In the genomic region with DNA sequence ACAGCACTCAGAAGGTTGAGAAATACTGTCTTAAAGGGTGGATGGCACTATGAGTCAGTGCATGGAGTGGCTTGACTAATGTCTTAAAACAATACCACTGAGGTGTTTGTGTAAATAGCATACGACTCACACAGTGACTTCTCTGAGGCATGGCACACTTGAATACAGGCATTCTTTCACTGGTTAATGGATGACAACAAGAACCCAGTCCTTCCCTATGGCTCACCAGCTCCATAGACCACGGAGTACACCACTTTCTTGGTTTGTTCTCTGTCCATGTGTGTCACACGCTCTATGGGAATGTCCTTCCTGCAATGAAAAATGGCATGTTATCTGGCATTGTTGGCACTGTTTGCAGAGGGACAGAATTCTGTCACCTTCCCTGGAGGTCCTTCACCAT, we compare ENCODE assay signal across 31 mouse cellular contexts. TPM values are rescaled to one million over a fixed set of nuclear protein-coding genes. Genes with fewer than 3 reads are reported as not detected.
DNase-seq lines count a peak whose midpoint lies in the region; ATAC-seq and TF ChIP-seq lines count a peak whose summit lies in the region.
"Had no signal": no experiment of that assay in that cellular context is flagged by ENCODE, and none has a peak within 500 bp of the region (broad histone marks: within the 10 kb centered on the region; RNA-seq: fewer than 3 reads in every experiment).

No protein-coding gene starts in this region.

- no peak overlapping the region for H3K4me3 ChIP-seq in heart, adult 2 months
- H3K4me3 ChIP-seq: embryonic facial prominence, embryonic 10.5 days; embryonic facial prominence, embryonic 13.5 days; erythroblast, embryonic 14.5 days; forebrain, embryonic 12.5 days; forebrain, embryonic 15.5 days; heart, embryonic 10.5 days; heart, embryonic 13.5 days; hindbrain, embryonic 10.5 days; hindbrain, embryonic 13.5 days; intestine, embryonic 15.5 days had no signal

- peak; percentile 15 for DNase-seq in adrenal gland, postnatal 10 days
- DNase-seq in adrenal gland, postnatal 25 days, result no peak
- peak; percentile 6 to 9 for DNase-seq in heart, adult 18-20 months
- DNase-seq in heart, adult 2 months, result no peak
- DNase-seq in 416B (ENCODE audit: low read depth), result peak; percentile 11
- DNase-seq in Patski (ENCODE audit: low read depth, low spot score), result peak; percentile 10
- DNase-seq in thymus, adult 18-20 months, result no peak
- no peak for DNase-seq in lung, postnatal 4 days
- DNase-seq: cerebellum, adult 11-12 months; cerebellum, adult 8-10 months; cerebellum, postnatal 10 days; cerebellum, postnatal 36 days; embryo, embryonic 11 days; gastrocnemius, postnatal 25 days; kidney, adult 11 months; kidney, adult 8-10 months had no signal

- no peaks in the 10 kb centered on the region for H3K27me3 ChIP-seq in heart, adult 2 months (ENCODE audit: control insufficient read depth, insufficient read depth, low read length)
- no peaks in the 10 kb centered on the region for H3K27me3 ChIP-seq in Patski
- H3K27me3 ChIP-seq: CH12.LX; embryonic facial prominence, embryonic 13.5 days; forebrain, embryonic 12.5 days; forebrain, embryonic 15.5 days; heart, embryonic 13.5 days; hindbrain, embryonic 13.5 days; intestine, embryonic 15.5 days had no signal

- H3K27ac ChIP-seq in heart, adult 2 months, result no peak overlapping the region
- H3K27ac ChIP-seq: embryonic facial prominence, embryonic 10.5 days; embryonic facial prominence, embryonic 13.5 days; forebrain, embryonic 12.5 days; forebrain, embryonic 15.5 days; heart, embryonic 10.5 days; heart, embryonic 13.5 days; hindbrain, embryonic 10.5 days; hindbrain, embryonic 13.5 days; intestine, embryonic 15.5 days had no signal

- H3K9ac ChIP-seq in heart, adult 2 months (ENCODE audit: low read depth, low read length), result no peak overlapping the region
- H3K9ac ChIP-seq: embryonic facial prominence, embryonic 13.5 days; forebrain, embryonic 12.5 days; forebrain, embryonic 15.5 days; heart, embryonic 13.5 days; hindbrain, embryonic 13.5 days; intestine, embryonic 15.5 days had no signal

- H3K36me3 ChIP-seq in heart, adult 2 months (ENCODE audit: control insufficient read depth, insufficient read depth, low read length), result no peaks in the 10 kb centered on the region
- H3K36me3 ChIP-seq: embryonic facial prominence, embryonic 10.5 days; embryonic facial prominence, embryonic 13.5 days; forebrain, embryonic 12.5 days; forebrain, embryonic 15.5 days; G1E; heart, embryonic 10.5 days; heart, embryonic 13.5 days; hindbrain, embryonic 10.5 days; hindbrain, embryonic 13.5 days; intestine, embryonic 15.5 days had no signal

- POLR2A ChIA-PET in Patski (lab: Charles Lee), result no interaction called here

- peaks cover 2% of the 10 kb centered on the region; the same call in 1 of the 2 replicates for H3K4me1 ChIP-seq in heart, adult 2 months (ENCODE audit: control insufficient read depth, insufficient read depth, low read length)
- H3K4me1 ChIP-seq: embryonic facial prominence, embryonic 10.5 days; embryonic facial prominence, embryonic 13.5 days; forebrain, embryonic 15.5 days; heart, embryonic 10.5 days; heart, embryonic 13.5 days; hindbrain, embryonic 10.5 days; intestine, embryonic 15.5 days had no signal

- no peak for TF ChIP-seq CTCF in heart, adult 2 months (IDR thresholded peaks at IDR 0.05)
- TF ChIP-seq CTCF in Patski (IDR thresholded peaks at IDR 0.05), result no peak

- TF ChIP-seq POLR2A in heart, adult 2 months (IDR thresholded peaks at IDR 0.05; ENCODE audit: insufficient read depth, low read depth, low read length), result no peak

- no peak for TF ChIP-seq EP300 in heart, adult 2 months (IDR thresholded peaks at IDR 0.05; ENCODE audit: insufficient read depth, low read depth, low read length)

- ATAC-seq in Patski, result peak; percentile 51
- ATAC-seq: activated CD4-positive, CD25-positive, alpha-beta regulatory T cell, adult 4 months; forebrain, embryonic 15.5 days; hindbrain, embryonic 16.5 days; intestine, embryonic 15.5 days had no signal

- 43% methylated on average over 3 of the region's 3 CpGs for WGBS in heart, adult 2 months

- CTCF ChIA-PET in Patski (lab: Charles Lee), result interaction anchor here (1.4 to 1.5 kb wide), 2 partner anchors 19 to 20 kb away, joined by 3 read pairs; no protein-coding TSS in a partner anchor

- in situ Hi-C loops in Patski (cut with MboI; ENCODE audit: low pct_unique_long_range_greater_than_20kb), result no loop called here

- H3K79me2 ChIP-seq in heart, adult 2 months (replicated peaks; ENCODE audit: control insufficient read depth, insufficient read depth, low read length), result no peaks in the 10 kb centered on the region

- intact Hi-C loops in heart, adult 2 months (cut with DNase I), result no loop called here

RNA-seq across cellular contexts. Expression of gene Nat8l, which starts 36.7 kb away (rescaled TPM):
- 10 to 100 TPM; 19.6 to 30.1 TPM for total RNA-seq in adrenal gland, postnatal 10 days (2021)
- 13.2 and 14.1 TPM in 2 replicates for total RNA-seq in adrenal gland, postnatal 25 days (2021)
- total RNA-seq in heart, adult 18-20 months (2021), result 1 to 10 TPM; 1.5 to 3.7 TPM
- 1 to 10 TPM; 1.1 TPM for total RNA-seq in heart, adult 2 months (2021)
- polyA plus RNA-seq in heart, adult 2 months (2012; rRNA removed), result 3.1 and 5.7 TPM in 2 replicates
- 1.0 TPM for polyA plus RNA-seq in Patski (2021)
- total RNA-seq: G1E had no signal
- polyA plus RNA-seq: activated CD4-positive, CD25-positive, alpha-beta regulatory T cell, adult 4 months; G1E had no signal

RNA-seq across cellular contexts. Expression of gene Gm1673, which starts 49.3 kb away (rescaled TPM):
- 10 to 100 TPM; 18.2 to 23.6 TPM for total RNA-seq in adrenal gland, postnatal 10 days (2021)
- 7.8 and 21.8 TPM in 2 replicates for total RNA-seq in adrenal gland, postnatal 25 days (2021)
- 1 to 10 TPM; 3.3 to 4.0 TPM for total RNA-seq in heart, adult 18-20 months (2021)
- total RNA-seq in heart, adult 2 months (2021), result 1 to 10 TPM; 2.2 to 2.6 TPM
- polyA plus RNA-seq in heart, adult 2 months (2012; rRNA removed), result 3.7 and 7.6 TPM in 2 replicates
- 68.6 TPM for polyA plus RNA-seq in Patski (2021)
- total RNA-seq: CH12.LX; G1E; gastrocnemius, adult 8-10 months; gastrocnemius, postnatal 25 days had no signal
- polyA plus RNA-seq: activated CD4-positive, CD25-positive, alpha-beta regulatory T cell, adult 4 months; erythroblast, embryonic 14.5 days; G1E had no signal

Comparison
In these comparisons a context has a peak if more than half of its experiments do, and no peak if none do; other contexts are left out.
1. DNase-seq: peak in adrenal gland, postnatal 10 days (single experiment), heart, adult 18-20 months (2 of 2), 416B (single experiment) and Patski (single experiment); none in adrenal gland, postnatal 25 days (single experiment), heart, adult 2 months (0 of 2), thymus, adult 18-20 months (0 of 2) and lung, postnatal 4 days (0 of 2).